Mouse (Mus musculus) embryonic facial prominence, embryonic 10.5 days (tissue): ENCODE measurements at regions not wholly inside any gene's neighbourhood (a gene's known extent, or its start where the extent isn't known, plus 50 kb on each side); places are given as distances from the start of the nearest gene placed in this dataset.

Source experiments
- DNase-seq: peaks from one replicate; pipeline ENCODE4 v3.0.0-alpha.2; 2017; ENCODE audit warnings: low spot score
- H3K27ac ChIP-seq: fragments of 300-500 bp; sonication (generic); replicated peaks from 2 replicates; pipeline ENCODE4 v1.5.1; 2016; ENCODE audit warnings: mild to moderate bottlenecking
- H3K27me3 ChIP-seq: fragments of 300-500 bp; sonication (generic); replicated peaks from 2 replicates; pipeline ENCODE4 v1.6.1; 2016; ENCODE audit warnings: low read depth, mild to moderate bottlenecking; ENCODE audit not compliant: poor library complexity, severe bottlenecking
- H3K36me3 ChIP-seq: fragments of 300-500 bp; sonication (generic); replicated peaks from 2 replicates; pipeline ENCODE4 v1.6.1; 2016; ENCODE audit warnings: mild to moderate bottlenecking, moderate library complexity
- H3K4me1 ChIP-seq: fragments of 300-500 bp; sonication (generic); 2 replicates; pipeline ENCODE4 v1.6.1; 2016
- H3K4me3 ChIP-seq: fragments of 300-500 bp; sonication (generic); 2 replicates; pipeline ENCODE4 v1.5.1; 2016; ENCODE audit warnings: mild to moderate bottlenecking, moderate library complexity
- H3K9me3 ChIP-seq: fragments of 300-500 bp; sonication (generic); 2 replicates; pipeline ENCODE4 v1.6.1; 2016; ENCODE audit warnings: mild to moderate bottlenecking
- WGBS: fragments of 180-500 bp; shearing (Covaris S2); methylation state at CpG from one replicate; pipeline ENCODE4 v1.1.7; 2016; 5-methylcytosine and 5-hydroxymethylcytosine counted together

GRCm38 (mm10) chr15:63601543-63601942 is 243.4 kb downstream of the Gsdmc2 start:
- Histone ChIP-seq H3K27ac (no peak overlapping the region), H3K36me3 (no peaks in the 10 kb centered on the region), H3K9me3 (no peaks in the 10 kb centered on the region), H3K4me3 (no peak overlapping the region), H3K4me1 (peaks cover 9% of the 10 kb centered on the region), H3K27me3 (no peaks in the 10 kb centered on the region)
- DNase-seq: peak; percentile 68
- WGBS: 47% methylated on average over 5 of the region's 5 CpGs

DNA sequence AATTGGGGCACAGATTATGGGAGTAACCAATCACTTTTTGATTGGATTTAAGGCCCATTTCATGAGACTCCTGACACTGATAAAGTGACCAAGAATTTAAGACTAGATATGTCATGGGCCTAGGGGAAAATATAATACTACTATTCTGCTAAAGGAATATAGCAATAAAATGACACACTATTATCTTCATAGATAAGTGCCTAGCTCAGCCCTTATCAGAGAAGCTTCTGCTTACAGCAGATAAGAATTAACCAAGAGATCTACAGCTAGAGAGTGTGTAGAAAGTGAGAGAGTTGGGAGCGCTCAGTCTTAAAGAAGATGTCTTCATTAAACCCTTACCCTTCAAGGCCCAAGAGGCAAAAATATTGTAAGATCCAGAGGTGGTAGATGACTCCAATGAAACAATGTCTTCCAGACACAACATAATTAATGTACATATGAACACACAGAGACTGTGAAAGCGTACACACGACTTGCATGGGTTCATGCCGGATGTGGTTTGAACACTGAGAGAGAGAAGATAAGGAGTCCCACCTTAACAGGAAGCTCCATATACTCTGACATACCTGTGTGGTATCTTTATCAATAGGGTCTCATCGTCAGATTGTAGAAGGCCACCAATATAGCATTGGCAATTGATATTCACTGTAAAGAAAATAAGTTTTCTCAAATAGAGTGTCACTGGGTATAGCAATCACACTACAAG is 252.1 kb downstream of the Gsdmc2 start:
- WGBS: 94% methylated on average over 5 of the region's 5 CpGs
- Histone ChIP-seq H3K27me3 (no peaks in the 10 kb centered on the region), H3K4me3 (no peak overlapping the region), H3K36me3 (no peaks in the 10 kb centered on the region), H3K9me3 (no peaks in the 10 kb centered on the region), H3K27ac (no peak overlapping the region), H3K4me1 (no peaks in the 10 kb centered on the region)
- no peak for DNase-seq

DNA sequence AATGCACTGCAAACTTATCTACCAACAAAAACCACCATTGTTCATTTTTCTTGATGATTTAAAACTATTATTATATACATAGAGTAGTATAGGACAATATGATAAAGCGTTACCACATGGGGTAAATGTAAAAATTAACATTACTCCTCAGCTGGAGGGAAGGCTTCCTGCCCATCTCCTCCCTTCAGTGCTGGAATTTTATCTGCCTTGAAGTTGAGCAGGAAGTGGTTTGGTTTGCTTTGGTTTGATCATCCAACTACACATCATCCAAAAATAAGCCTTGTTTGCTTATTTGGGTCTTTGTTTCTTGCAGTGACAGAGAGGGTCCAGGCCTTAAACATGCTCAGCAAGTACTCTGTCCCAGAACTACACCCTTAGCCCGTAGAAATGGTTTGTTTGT is 285.7 kb downstream of the Gsdmc2 start:
- H3K27ac ChIP-seq: no peak overlapping the region
- H3K36me3 ChIP-seq: no peaks in the 10 kb centered on the region
- H3K27me3 ChIP-seq: no peaks in the 10 kb centered on the region
- DNase-seq: no peak
- WGBS: 79% methylated on average over 2 of the region's 2 CpGs
- H3K9me3 ChIP-seq: no peaks in the 10 kb centered on the region
- H3K4me1 ChIP-seq: no peaks in the 10 kb centered on the region
- no peak overlapping the region for H3K4me3 ChIP-seq

GRCm38 (mm10) chr15:63558691-63559090 is 286.3 kb downstream of the Gsdmc2 start:
- peaks cover 2% of the 10 kb centered on the region; the same call in 1 of the 2 replicates for H3K4me1 ChIP-seq
- 92% methylated on average over 1 of the region's 1 CpGs for WGBS
- no peak for DNase-seq
- no peaks in the 10 kb centered on the region for H3K36me3 ChIP-seq
- H3K27me3 ChIP-seq: no peaks in the 10 kb centered on the region
- H3K27ac ChIP-seq: no peak overlapping the region
- no peaks in the 10 kb centered on the region for H3K9me3 ChIP-seq
- H3K4me3 ChIP-seq: no peak overlapping the region

GRCm38 (mm10) chr15:63557816-63558215 is 287.2 kb downstream of the Gsdmc2 start:
- H3K4me1 ChIP-seq: peaks cover 3% of the 10 kb centered on the region; the same call in 1 of the 2 replicates

GRCm38 (mm10) chr15:63553597-63553996 is 291.4 kb downstream of the Gsdmc2 start:
- H3K36me3 ChIP-seq: no peaks in the 10 kb centered on the region
- H3K27ac ChIP-seq: no peak overlapping the region
- H3K4me1 ChIP-seq: peaks cover 3% of the 10 kb centered on the region; the same call in 1 of the 2 replicates
- 70% methylated on average over 5 of the region's 5 CpGs for WGBS
- H3K27me3 ChIP-seq: no peaks in the 10 kb centered on the region
- no peak overlapping the region for H3K4me3 ChIP-seq
- H3K9me3 ChIP-seq: no peaks in the 10 kb centered on the region
- DNase-seq: no peak

More at GRCm38 (mm10) chr15:63557816-63558215, 287.2 kb downstream of the Gsdmc2 start:
- H3K9me3 ChIP-seq: no peaks in the 10 kb centered on the region
- no peak for DNase-seq
- no peaks in the 10 kb centered on the region for H3K36me3 ChIP-seq
- 83% methylated on average over 3 of the region's 3 CpGs for WGBS
- no peaks in the 10 kb centered on the region for H3K27me3 ChIP-seq
- no peak overlapping the region for H3K4me3 ChIP-seq
- no peak overlapping the region for H3K27ac ChIP-seq

DNA sequence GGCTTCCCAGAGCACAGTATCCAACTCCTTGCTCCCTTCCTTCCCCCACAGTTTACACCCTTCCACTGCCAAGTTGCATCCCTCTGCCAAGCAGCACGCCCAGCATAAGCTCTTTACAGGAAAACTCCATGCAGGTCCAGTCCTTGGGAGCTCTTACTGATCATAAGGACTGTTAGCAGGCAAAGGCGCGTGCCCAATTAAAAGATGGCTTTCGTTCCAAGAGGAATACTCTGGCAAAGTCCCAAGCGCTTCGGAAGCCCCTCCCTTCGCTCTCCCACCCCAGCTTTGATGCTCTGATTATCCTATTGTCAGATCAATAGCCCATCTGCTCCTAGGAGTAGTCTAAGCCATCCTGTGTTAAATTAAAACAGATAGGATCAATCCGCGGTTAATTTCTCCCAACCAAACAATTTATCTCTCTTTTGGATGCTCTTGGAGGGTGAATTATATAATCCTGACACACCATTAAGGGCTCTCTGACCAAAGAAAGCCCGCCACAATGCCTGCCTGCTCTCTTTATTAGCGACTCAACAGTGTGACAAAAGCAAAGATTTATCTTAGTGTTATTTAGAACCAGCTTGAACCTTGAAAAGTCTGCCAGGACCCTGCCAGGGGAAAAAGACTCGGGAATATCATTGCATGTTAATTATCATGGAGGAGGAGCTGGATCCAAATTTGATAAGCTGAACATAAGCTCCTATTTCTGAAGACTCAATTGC is 312.5 kb downstream of the Gsdmc2 start:
- DNase-seq: no peak
- Histone ChIP-seq H3K4me1 (peaks cover 13% of the 10 kb centered on the region), H3K4me3 (no peak overlapping the region), H3K27ac (no peak overlapping the region), H3K36me3 (no peaks in the 10 kb centered on the region), H3K9me3 (no peaks in the 10 kb centered on the region), H3K27me3 (no peaks in the 10 kb centered on the region)
- WGBS: 72% methylated on average over 12 of the region's 12 CpGs

DNA sequence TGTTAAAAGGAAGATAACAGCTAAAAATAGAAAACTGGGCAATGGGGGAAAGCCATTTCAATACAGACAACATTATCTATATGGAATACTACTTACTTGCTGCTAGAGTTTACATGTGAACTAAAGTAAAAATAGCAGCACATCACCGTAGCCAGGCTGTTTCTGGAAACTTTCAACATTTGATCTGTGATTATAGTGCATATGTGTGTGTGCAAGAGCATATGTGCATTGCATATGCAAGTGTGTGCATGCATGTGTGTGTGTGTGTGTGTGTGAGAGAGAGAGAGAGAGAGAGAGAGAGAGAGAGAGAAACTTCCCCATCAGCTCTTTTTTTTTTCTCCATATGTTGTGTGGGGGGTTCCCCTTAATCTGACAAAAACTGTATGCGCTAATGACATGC is 317.7 kb downstream of the Gsdmc2 start:
- no peak overlapping the region for H3K4me3 ChIP-seq
- H3K4me1 ChIP-seq: peaks cover 6% of the 10 kb centered on the region
- H3K9me3 ChIP-seq: no peaks in the 10 kb centered on the region
- no peaks in the 10 kb centered on the region for H3K27me3 ChIP-seq
- DNase-seq: no peak
- H3K27ac ChIP-seq: no peak overlapping the region
- 95% methylated on average over 2 of the region's 2 CpGs for WGBS
- H3K36me3 ChIP-seq: no peaks in the 10 kb centered on the region

DNA sequence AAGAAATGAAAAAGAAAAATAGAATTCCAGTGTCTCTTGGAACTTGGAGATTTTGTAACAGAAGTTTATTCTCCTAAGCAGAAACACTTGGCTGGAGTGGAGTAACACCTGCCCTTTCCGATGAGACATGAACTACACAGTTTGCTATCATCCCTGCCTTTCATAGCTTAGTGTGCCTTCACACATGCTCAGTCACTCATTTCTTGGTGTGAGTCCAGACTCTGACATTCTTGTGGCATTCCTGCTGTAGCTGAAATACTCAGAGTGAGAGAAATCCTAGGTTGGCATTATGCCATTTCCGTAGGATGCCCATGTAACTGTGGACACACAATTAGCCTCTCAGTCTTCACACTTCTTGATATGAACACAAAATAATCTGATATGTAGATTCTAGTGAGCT is 318.2 kb downstream of the Gsdmc2 start:
- Histone ChIP-seq H3K36me3 (no peaks in the 10 kb centered on the region), H3K4me3 (no peak overlapping the region), H3K27ac (no peak overlapping the region), H3K27me3 (no peaks in the 10 kb centered on the region), H3K9me3 (no peaks in the 10 kb centered on the region), H3K4me1 (peaks cover 1% of the 10 kb centered on the region; the same call in 1 of the 2 replicates)
- no peak for DNase-seq
- 93% methylated on average over 2 of the region's 2 CpGs for WGBS

- Histone ChIP-seq H3K4me1 (no peaks in the 10 kb centered on the region), H3K27ac (no peak overlapping the region), H3K4me3 (no peak overlapping the region), H3K9me3 (no peaks in the 10 kb centered on the region), H3K27me3 (no peaks in the 10 kb centered on the region), H3K36me3 (no peaks in the 10 kb centered on the region)
- no peak for DNase-seq
- 79% methylated on average over 3 of the region's 3 CpGs for WGBS
Measured at GRCm38 (mm10) chr15:63517301-63517700, 327.7 kb downstream of the Gsdmc2 start.

DNA sequence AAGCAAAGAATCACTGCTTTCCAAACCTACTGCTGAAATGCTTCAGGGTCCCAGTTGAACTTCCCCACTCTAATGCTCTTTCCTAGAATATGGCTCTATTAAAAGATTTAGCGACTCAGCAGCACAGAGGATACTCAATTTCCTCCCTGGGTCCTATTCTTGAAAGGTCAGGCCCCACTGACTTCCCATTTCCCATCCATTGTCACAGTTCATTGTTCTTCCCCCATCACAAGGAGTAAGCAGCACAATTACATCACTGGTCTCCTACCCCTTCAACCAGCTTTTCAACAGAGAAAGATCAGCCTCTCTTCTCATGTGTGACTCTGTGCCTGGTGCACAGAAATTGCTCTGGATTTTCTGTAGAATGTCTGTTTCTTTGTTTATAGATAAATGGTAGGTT is 344.5 kb downstream of the Gsdmc2 start:
- DNase-seq: no peak
- Histone ChIP-seq H3K4me3 (no peak overlapping the region), H3K9me3 (no peaks in the 10 kb centered on the region), H3K4me1 (0 out of 2 replicates have a peak, but pooled peaks cover 3% of the 10 kb centered on the region), H3K36me3 (no peaks in the 10 kb centered on the region), H3K27me3 (no peaks in the 10 kb centered on the region), H3K27ac (no peak overlapping the region)
- WGBS: 74% methylated on average over 1 of the region's 1 CpGs

DNA sequence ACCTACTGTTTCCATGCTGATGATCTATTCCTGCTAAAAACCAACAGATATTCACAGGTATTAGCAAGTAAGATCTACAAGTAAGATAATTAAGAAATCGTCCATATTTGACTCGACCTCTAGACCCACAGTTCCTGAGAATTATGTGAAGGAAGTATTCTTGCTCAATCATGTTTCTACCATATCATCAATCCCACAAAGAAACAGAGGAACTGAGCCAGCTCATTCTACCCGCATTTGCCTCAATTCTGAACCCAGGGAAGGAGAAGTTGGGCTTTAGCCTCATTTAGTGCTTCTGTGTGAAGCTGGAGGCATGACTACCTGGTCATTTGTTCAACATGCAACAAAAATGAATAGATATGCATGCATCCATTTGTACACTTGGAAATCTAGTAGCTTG is 346.5 kb downstream of the Gsdmc2 start:
- Histone ChIP-seq H3K9me3 (no peaks in the 10 kb centered on the region), H3K27me3 (no peaks in the 10 kb centered on the region), H3K4me1 (0 out of 2 replicates have a peak, but pooled peaks cover 3% of the 10 kb centered on the region), H3K4me3 (no peak overlapping the region), H3K36me3 (no peaks in the 10 kb centered on the region), H3K27ac (no peak overlapping the region)
- WGBS: 87% methylated on average over 3 of the region's 3 CpGs
- no peak for DNase-seq

GRCm38 (mm10) chr15:63497207-63497606 is 347.8 kb downstream of the Gsdmc2 start:
- no peak for DNase-seq
- no peak overlapping the region for H3K27ac ChIP-seq
- WGBS: 86% methylated on average over 3 of the region's 3 CpGs

More at GRCm38 (mm10) chr15:63497207-63497606, 347.8 kb downstream of the Gsdmc2 start:
- no peaks in the 10 kb centered on the region for H3K9me3 ChIP-seq
- H3K4me3 ChIP-seq: no peak overlapping the region
- no peaks in the 10 kb centered on the region for H3K36me3 ChIP-seq
- 0 out of 2 replicates have a peak, but pooled peaks cover 3% of the 10 kb centered on the region for H3K4me1 ChIP-seq
- H3K27me3 ChIP-seq: no peaks in the 10 kb centered on the region
